Comparison of ENCODE assay signal across 28 mouse cellular contexts in the genomic region with DNA sequence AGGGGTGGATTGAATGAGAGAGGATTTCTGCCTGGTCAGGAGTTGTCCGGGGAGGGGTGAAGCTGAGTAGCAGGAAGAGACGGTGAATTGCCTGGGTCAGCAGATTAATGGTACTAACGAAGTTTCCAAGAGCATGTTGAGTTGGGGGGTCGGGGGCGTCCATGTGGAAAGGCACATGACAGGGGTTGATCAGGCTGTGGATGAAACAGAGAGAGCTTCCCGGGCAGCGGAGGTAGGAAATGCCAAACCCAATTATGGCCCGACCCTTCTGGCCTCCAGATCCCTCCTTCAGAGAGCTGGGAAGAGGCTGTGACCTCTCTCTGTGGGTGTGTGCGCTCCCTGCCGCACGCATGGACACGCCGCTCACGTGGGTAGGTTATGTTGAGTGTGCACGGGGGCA. TPM values are rescaled to one million over a fixed set of nuclear protein-coding genes. Genes with fewer than 3 reads are reported as not detected.
A peak's percentile ranks its signal among the peaks of the same experiment; 100 is the strongest.
DNase-seq lines count a peak whose midpoint lies in the region; ATAC-seq lines count a peak whose summit lies in the region.
"Had no signal": no experiment of that assay in that cellular context is flagged by ENCODE, and none has a peak within 500 bp of the region (broad histone marks: within the 10 kb centered on the region; RNA-seq: fewer than 3 reads in every experiment).

No protein-coding gene starts in this region.

- 32% methylated on average over 15 of the region's 15 CpGs for WGBS in kidney, embryonic 15.5 days

- ATAC-seq in kidney, embryonic 15.5 days (replicated peaks; ENCODE audit: low FRiP score) = no peak
- ATAC-seq: forebrain, embryonic 14.5 days; forebrain, postnatal 0 days; hindbrain, embryonic 16.5 days; Patski had no signal

- no peaks in the 10 kb centered on the region for H3K9me3 ChIP-seq in kidney, embryonic 15.5 days (replicated peaks)
- H3K9me3 ChIP-seq: embryonic facial prominence, embryonic 12.5 days; embryonic facial prominence, embryonic 15.5 days; G1E; heart, embryonic 12.5 days; heart, embryonic 15.5 days; hindbrain, embryonic 10.5 days; hindbrain, embryonic 13.5 days had no signal

- no peak overlapping the region for H3K9ac ChIP-seq in kidney, embryonic 15.5 days
- H3K9ac ChIP-seq: embryonic facial prominence, embryonic 12.5 days; embryonic facial prominence, embryonic 15.5 days; forebrain, postnatal 0 days; heart, embryonic 12.5 days; heart, embryonic 15.5 days; hindbrain, embryonic 13.5 days had no signal

- 0 out of 2 replicates have a peak overlapping the region, but pooled peaks have one; percentile 14 for H3K4me2 ChIP-seq in kidney, embryonic 15.5 days
- H3K4me2 ChIP-seq: embryonic facial prominence, embryonic 12.5 days; embryonic facial prominence, embryonic 15.5 days; heart, embryonic 12.5 days; heart, embryonic 15.5 days; hindbrain, embryonic 13.5 days had no signal

- H3K36me3 ChIP-seq in kidney, embryonic 15.5 days = no peaks in the 10 kb centered on the region
- H3K36me3 ChIP-seq: embryonic facial prominence, embryonic 12.5 days; embryonic facial prominence, embryonic 15.5 days; G1E; heart, embryonic 12.5 days; heart, embryonic 15.5 days; hindbrain, embryonic 10.5 days; hindbrain, embryonic 13.5 days had no signal

- peaks cover 31% of the 10 kb centered on the region for H3K27me3 ChIP-seq in kidney, embryonic 15.5 days
- H3K27me3 ChIP-seq: Patski had no signal

- H3K4me3 ChIP-seq in kidney, embryonic 15.5 days (replicated peaks) = no peak overlapping the region
- H3K4me3 ChIP-seq: embryonic facial prominence, embryonic 12.5 days; embryonic facial prominence, embryonic 15.5 days; gastrocnemius, adult 2 months; heart, embryonic 12.5 days; heart, embryonic 15.5 days; hindbrain, embryonic 10.5 days; hindbrain, embryonic 13.5 days had no signal

- DNase-seq in kidney, adult 11 months = no peak
- peak; percentile 22 for DNase-seq in kidney, postnatal 14 days
- DNase-seq in kidney, adult 18-20 months = no peak
- peak; percentile 65 for DNase-seq in retina, embryonic 14.5 days (ENCODE audit: low spot score)
- no peak for DNase-seq in lung, postnatal 4 days
- DNase-seq: adrenal gland, postnatal 10 days; B cell, adult 2 months; cerebellum, adult 11 months; cerebellum, adult 2 months; cerebellum, adult 9-11 months; cerebellum, postnatal 25 days; forebrain, postnatal 0 days; gastrocnemius, adult 2 months; gastrocnemius, postnatal 14 days; heart, adult 11 months; heart, postnatal 10 days; heart, postnatal 36 days had no signal

- peak overlapping the region; percentile 87 for H3K27ac ChIP-seq in kidney, embryonic 15.5 days
- H3K27ac ChIP-seq: embryonic facial prominence, embryonic 12.5 days; embryonic facial prominence, embryonic 15.5 days; gastrocnemius, adult 2 months; heart, embryonic 15.5 days; hindbrain, embryonic 10.5 days; hindbrain, embryonic 13.5 days had no signal

- H3K4me1 ChIP-seq in kidney, embryonic 15.5 days = peaks cover 68% of the 10 kb centered on the region

RNA-seq across cellular contexts. Expression of gene Slf2, which starts 39.5 kb away (rescaled TPM):
- polyA plus RNA-seq in kidney, embryonic 15.5 days (2015; fragmentation: Nextera tagmentation; extraction: Ambion mirVana) = 40.5 and 40.6 TPM in 2 replicates

Comparison
In these comparisons a context has a peak if more than half of its experiments do, and no peak if none do; other contexts are left out.
1. DNase-seq: peak in kidney, postnatal 14 days (single experiment) and retina, embryonic 14.5 days (single experiment); none in kidney, adult 11 months (single experiment), kidney, adult 18-20 months (single experiment) and lung, postnatal 4 days (0 of 2).